Mouse (Mus musculus) embryonic facial prominence, embryonic 10.5 days (tissue): Measurements from ENCODE around the gene Rps17. TPM values are rescaled to one million over a fixed set of nuclear protein-coding genes. Genes with fewer than 3 reads are reported as not detected.

Experiments
- DNase-seq: peaks from one replicate; pipeline ENCODE4 v3.0.0-alpha.2; 2017; ENCODE audit warnings: low spot score
- H3K27ac ChIP-seq: fragments of 300-500 bp; sonication (generic); replicated peaks from 2 replicates; pipeline ENCODE4 v1.5.1; 2016; ENCODE audit warnings: mild to moderate bottlenecking
- H3K27me3 ChIP-seq: fragments of 300-500 bp; sonication (generic); replicated peaks from 2 replicates; pipeline ENCODE4 v1.6.1; 2016; ENCODE audit warnings: low read depth, mild to moderate bottlenecking; ENCODE audit not compliant: poor library complexity, severe bottlenecking
- H3K36me3 ChIP-seq: fragments of 300-500 bp; sonication (generic); replicated peaks from 2 replicates; pipeline ENCODE4 v1.6.1; 2016; ENCODE audit warnings: mild to moderate bottlenecking, moderate library complexity
- H3K4me1 ChIP-seq: fragments of 300-500 bp; sonication (generic); 2 replicates; pipeline ENCODE4 v1.6.1; 2016
- H3K4me3 ChIP-seq: fragments of 300-500 bp; sonication (generic); 2 replicates; pipeline ENCODE4 v1.5.1; 2016; ENCODE audit warnings: mild to moderate bottlenecking, moderate library complexity
- H3K9me3 ChIP-seq: fragments of 300-500 bp; sonication (generic); 2 replicates; pipeline ENCODE4 v1.6.1; 2016; ENCODE audit warnings: mild to moderate bottlenecking
- WGBS: fragments of 180-500 bp; shearing (Covaris S2); methylation state at CpG from one replicate; pipeline ENCODE4 v1.1.7; 2016; 5-methylcytosine and 5-hydroxymethylcytosine counted together
- polyA plus RNA-seq: library from polyadenylated mRNA; unstranded; fragments of >200 nt; fragmentation: Nextera tagmentation; extraction: Ambion mirVana; gene quantifications from 2 replicates; pipeline ENCODE4 v1.2.1, GENCODE M21; 2016

Rps17 gene
- polyA plus RNA-seq, 1 experiment from 2014 or later = 1,210 TPM

DNA sequence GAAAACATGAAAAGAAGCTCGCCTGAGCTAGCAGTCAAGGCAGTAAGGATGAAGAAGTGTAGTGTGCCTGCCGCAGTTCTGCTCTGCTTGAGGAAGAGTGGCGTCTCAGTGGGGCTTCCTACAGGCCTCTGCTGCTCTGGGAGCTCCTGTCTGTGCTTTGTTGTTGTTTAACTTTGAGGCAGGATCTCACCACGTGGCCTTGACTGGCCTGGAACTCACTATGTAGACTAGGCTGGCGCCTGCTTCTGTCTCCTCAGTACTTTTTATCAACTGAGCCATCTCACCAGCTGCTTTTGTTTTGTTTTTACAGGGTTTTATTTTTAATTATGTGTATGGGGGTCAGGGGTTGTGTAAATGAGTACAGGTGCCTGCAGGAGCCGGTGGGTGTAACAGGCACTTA lies 46.8 kb downstream of the Rps17 start:
- H3K9me3 ChIP-seq = no peaks in the 10 kb centered on the region
- WGBS = 31% methylated on average over 6 of the region's 6 CpGs
- H3K27me3 ChIP-seq = no peaks in the 10 kb centered on the region
- peak; percentile 26 for DNase-seq
- H3K4me3 ChIP-seq = no peak overlapping the region
- H3K4me1 ChIP-seq = peaks cover 6% of the 10 kb centered on the region; the same call in 1 of the 2 replicates
- H3K36me3 ChIP-seq = no peaks in the 10 kb centered on the region
- no peak overlapping the region for H3K27ac ChIP-seq

DNA sequence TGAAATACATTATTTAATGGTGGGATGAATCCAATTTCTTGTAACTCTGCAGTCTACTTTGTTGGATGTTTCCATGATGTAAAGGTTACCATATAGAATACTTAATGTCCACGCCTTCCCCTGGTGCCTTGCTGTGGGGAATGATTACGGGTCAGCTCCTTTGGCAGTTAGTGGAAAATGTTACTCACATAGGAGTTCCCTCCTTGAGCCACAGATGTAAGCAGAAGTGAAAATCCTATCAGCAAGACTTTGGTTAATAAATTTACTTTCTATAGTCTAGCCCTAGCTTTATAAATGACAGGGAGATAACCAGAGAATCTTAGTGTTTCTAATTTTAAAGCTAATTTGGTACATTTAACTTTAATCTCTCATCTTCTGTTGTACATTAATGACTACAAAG lies 49.9 kb downstream of the Rps17 start:
- 86% methylated on average over 2 of the region's 2 CpGs for WGBS
- Histone ChIP-seq H3K27ac (no peak overlapping the region), H3K9me3 (no peaks in the 10 kb centered on the region), H3K4me1 (peaks cover 6% of the 10 kb centered on the region; the same call in 1 of the 2 replicates), H3K4me3 (no peak overlapping the region), H3K36me3 (no peaks in the 10 kb centered on the region), H3K27me3 (no peaks in the 10 kb centered on the region)
- no peak for DNase-seq

Other genes with a start within 250 kb of the Rps17 start
- gene Slc28a1, start 230.5 kb downstream of the Rps17 start, polyA plus RNA-seq = 0.05 TPM in 1 of 2 replicates, not detected in the other
- gene Pde8a, start 131.7 kb downstream of the Rps17 start, polyA plus RNA-seq = 2.2 and 2.4 TPM in 2 replicates
- 1.2 and 1.3 TPM in 2 replicates for gene Cpeb1, start 110.2 kb upstream of the Rps17 start, polyA plus RNA-seq
- 8.6 and 10.8 TPM in 2 replicates for gene Ap3b2, start 148.7 kb upstream of the Rps17 start, polyA plus RNA-seq
- 0.33 and 0.57 TPM in 2 replicates for gene BC048679, start 153.0 kb upstream of the Rps17 start, polyA plus RNA-seq
- gene Fsd2, start 221.7 kb upstream of the Rps17 start, polyA plus RNA-seq = 0.04 TPM in 1 of 2 replicates, not detected in the other
- 2.4 and 3.4 TPM in 2 replicates for gene Whamm, start 226.0 kb upstream of the Rps17 start, polyA plus RNA-seq